Mouse (Mus musculus) spleen, adult 12 weeks (tissue): ENCODE measurements around the gene Snx14.

Experiments used
- DNase-seq: peaks from one replicate; pipeline ENCODE4 v3.0.0; 2022; ENCODE audit warnings: low spot score

Snx14 gene

DNA sequence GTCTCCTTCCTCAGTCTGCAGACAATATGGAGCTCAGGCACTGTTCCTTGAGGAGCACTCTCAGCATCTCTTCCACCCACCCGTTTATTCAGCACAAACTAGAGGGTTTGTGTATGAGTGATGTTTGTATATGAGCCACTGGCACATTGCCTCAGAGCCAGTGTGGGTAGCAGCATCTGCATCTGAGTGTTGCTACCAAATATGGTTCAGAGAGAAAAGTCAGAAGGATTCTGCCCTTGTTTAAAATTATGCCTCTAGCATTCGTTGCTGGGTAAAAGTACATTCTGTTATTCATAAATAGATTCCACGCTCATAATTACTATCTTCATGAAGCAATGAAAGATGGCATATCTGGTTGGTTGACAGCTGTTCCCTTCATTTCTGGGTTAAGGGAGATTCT is 96.1 kb downstream of the Snx14 start:
- DNase-seq, result no peak

DNA sequence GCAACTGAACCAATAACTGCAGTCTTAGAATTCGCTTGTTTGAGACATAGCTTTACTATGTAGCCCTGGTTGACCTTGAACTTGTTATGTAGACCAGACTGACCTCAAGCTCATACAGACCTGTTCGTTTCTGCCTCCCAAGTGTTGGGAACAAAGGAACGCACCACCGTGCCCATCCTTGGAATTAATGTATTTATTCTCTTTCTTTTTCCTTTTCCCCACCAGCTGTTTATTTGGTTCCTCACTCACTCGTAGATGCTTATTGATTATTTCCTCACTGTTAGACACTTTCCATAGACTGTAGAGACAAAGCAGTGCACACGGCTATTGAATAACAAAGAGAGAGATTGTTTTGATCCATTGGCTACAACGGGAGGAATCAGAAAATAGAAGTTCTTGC is 96.5 kb downstream of the Snx14 start:
- no peak for DNase-seq

DNA sequence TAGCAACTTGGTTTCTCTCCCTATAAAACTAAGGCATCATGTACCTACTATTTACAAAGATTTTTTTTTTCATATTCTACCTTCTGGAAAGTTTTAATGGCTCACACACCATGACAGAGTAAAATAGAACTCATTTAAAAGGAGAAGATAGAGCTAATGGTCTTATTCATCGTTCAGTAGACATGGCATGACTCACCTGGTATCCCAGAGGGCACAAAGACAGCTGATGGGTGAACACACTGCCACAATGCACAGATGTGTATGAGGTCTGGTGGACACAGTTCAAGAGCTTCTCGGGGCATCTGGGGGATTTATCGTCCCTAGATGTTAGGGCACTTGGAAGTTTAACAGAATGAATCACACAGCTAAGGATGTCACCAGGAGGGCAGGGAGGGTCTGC is 97.9 kb downstream of the Snx14 start:
- DNase-seq, result no peak

DNA sequence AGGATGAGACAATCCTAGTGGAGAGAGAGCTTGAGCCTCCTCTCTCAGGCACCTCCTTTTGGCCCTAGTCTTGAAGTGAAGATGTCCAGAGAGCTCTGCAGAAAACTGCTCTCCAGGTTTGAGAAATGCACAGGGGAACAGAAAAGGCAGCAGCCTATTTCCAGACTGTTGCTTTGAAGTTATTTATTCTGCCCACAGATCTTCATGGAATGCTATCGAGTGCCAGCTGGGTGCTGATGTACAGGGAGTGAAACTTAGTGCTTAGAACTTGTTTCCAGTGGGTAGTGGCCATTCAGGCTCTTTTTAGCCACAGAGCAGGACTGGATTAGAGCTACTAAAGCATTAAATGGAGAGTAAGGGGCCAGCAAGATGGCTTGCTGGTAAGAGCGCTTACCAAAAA is 102.9 kb downstream of the Snx14 start:
- no peak for DNase-seq

DNA sequence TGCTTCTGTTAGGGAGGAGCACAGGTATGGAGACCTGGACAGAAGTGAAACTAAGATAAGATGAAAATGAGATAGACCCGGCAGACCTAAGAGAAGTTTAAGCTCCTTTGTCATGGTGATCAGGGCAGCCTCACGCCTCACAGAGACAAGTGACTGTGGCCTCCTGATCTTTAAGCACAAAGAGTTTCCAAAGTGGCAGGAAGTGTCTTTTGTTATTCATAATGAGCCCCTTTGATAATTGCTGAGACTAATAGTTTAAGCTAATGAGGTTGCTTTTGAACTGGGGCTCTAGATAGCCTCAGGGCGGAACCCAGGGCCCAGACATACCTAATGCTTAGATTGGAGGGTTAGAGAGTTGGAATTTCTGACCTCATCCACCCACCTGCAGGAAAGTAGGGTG is 106.3 kb downstream of the Snx14 start:
- no peak for DNase-seq

DNA sequence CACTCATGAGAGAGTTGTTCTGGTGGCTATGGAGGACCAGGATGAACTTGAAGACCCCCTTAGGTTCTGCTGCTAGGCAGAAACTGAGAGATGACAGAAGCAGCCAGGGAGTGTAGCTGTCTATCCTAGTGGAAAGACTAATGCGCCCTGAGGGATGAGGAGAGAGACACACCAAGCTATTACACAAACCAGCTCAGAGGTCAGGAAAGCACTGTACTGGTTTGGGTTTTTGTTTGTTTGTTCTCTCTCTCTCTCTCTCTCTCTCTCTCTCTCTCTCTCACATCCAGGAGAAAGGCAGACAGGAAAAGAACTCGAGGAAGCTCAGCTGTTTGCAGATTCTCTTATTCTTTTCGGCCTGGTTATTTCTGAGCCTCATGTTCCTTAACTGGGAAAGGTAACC is 108.4 kb downstream of the Snx14 start:
- no peak for DNase-seq

DNA sequence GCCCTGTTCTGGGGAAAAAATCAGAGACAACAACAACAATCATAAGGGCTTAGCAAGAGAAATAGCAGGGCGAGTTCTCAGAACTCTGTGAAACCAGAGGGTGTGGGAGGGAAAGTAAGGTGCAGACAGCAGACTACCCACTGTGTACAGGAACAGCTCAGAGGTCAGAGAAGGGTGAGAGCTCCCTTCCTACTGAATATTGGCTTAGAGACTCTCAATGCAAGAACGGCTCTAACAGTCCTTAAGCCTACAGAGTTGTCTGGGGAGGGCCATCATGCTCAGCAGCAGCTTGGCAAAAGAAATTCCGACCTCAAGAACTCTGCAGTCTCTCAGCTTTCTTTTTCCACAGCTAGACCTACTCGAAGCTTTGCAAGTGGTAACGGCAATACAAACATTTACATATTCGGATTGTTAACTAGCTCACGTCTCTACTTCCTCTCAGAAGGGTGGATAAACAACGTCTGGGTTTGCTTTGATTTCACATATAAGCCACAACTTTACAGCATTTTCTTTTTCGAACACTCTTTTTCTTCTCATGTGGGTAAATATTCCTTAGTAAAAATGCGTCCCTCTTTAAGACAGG is 109.5 kb downstream of the Snx14 start:
- DNase-seq, result no peak

DNA sequence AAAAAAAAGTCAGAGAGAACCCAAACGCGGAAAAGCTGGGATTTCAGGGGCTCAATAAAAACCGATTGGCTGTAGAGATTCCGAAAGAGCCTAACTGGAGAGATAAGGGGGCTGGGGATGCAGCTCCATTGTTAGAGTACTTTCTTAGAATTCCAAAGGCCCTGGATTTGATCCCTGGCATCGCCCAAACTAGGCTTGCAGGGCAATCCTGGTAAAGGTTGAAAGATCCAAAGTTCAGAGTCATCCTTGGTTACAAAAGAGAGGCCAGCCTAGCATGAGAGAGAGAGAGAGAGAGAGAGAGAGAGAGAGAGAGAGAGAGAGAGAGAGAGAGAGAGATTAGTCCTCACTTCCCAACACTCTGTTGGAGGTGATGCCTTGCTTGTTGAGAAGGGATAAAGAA is 110.1 kb downstream of the Snx14 start:
- no peak for DNase-seq

DNA sequence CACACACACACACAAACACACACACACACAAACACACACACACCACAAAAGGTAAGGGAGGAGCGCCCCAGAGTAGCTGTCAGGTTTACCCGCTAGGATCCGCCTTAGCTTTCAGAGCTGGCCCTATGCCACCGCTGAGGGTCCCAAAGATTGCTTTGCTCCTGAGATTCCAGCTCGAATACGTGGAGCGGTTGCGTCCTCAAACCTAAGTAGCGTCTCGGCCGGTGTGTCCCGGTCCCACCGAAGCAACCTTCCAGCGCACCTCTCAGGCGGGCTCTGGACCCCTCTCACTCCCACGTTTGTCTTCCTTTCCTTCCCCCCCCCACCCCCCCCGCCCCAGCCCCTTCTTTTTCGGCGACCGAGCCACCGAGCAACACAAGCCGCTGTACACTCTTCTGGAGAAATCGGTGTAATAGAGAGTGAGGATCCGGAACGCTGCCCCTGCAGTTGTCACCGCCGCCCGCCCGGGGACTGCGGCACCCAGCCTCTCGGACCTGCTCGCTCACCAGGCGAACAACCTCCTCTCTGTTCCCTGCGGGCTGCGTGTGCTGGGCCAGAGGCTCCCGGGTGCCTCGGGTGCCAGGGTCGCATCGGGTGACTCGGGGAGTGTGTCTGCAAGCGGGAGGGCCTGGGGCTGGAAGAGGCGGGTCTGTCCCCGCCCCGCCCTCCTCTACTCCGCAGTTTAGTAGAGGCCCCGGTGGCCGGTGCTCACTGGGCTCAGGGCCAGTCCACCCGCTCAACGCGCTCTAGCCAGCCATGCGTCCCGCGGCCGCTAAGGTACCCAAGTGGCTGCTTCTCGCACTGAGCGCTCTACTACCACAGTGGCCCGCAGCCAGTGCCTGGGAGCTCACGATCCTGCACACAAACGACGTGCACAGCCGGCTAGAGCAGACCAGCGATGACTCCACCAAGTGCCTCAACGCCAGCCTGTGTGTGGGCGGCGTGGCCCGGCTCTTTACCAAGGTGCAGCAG is 111.5 kb downstream of the Snx14 start, which contains the start of gene Nt5e:
Nt5e (plus strand) TSS at position 268 of the 972 bp plus-strand sequence.
- DNase-seq, result no peak
